Mouse (Mus musculus) lung, postnatal 0 days (tissue): ENCODE measurements around the gene Prdx1. TPM values are rescaled to one million over a fixed set of nuclear protein-coding genes. Genes with fewer than 3 reads are reported as not detected.

Experiments used
- ATAC-seq: fragments of 200-750 bp; cut with Nextera tagmentation; 2 replicates; pipeline ENCODE4 v1.8.0; 2017; ENCODE audit warnings: moderate library complexity
- DNase-seq: peaks from one replicate; pipeline ENCODE4 v3.0.0-alpha.2; 2016; ENCODE audit warnings: low spot score
- H3K27ac ChIP-seq: fragments of 300-500 bp; sonication (generic); 2 replicates; pipeline ENCODE4 v1.5.1; 2014; ENCODE audit warnings: antibody characterized with exemption, mild to moderate bottlenecking, low read length, mixed read lengths
- H3K27me3 ChIP-seq: fragments of 300-500 bp; sonication (generic); replicated peaks from 2 replicates; pipeline ENCODE4 v1.6.1; 2014; ENCODE audit warnings: low read length, mixed read lengths; ENCODE audit not compliant: insufficient read depth
- H3K36me3 ChIP-seq: fragments of 300-500 bp; sonication (generic); 2 replicates; pipeline ENCODE4 v1.6.1; 2014; ENCODE audit warnings: low read length, mixed read lengths; ENCODE audit not compliant: insufficient read depth
- H3K4me1 ChIP-seq: fragments of 300-500 bp; sonication (generic); 2 replicates; pipeline ENCODE4 v1.6.1; 2014; ENCODE audit warnings: antibody characterized with exemption, low read depth, low read length, mixed read lengths; ENCODE audit not compliant: insufficient read depth
- H3K4me2 ChIP-seq: fragments of 300-500 bp; sonication (generic); replicated peaks from 2 replicates; pipeline ENCODE4 v1.6.1; 2014; ENCODE audit warnings: low read depth, mild to moderate bottlenecking, low read length, moderate library complexity, mixed read lengths
- H3K4me3 ChIP-seq: fragments of 300-500 bp; sonication (generic); 2 replicates; pipeline ENCODE4 v1.5.1; 2014; ENCODE audit warnings: low read depth, low read length
- H3K9ac ChIP-seq: fragments of 300-500 bp; sonication (generic); replicated peaks from 2 replicates; pipeline ENCODE4 v1.6.1; 2014; ENCODE audit warnings: low read depth, mild to moderate bottlenecking
- H3K9me3 ChIP-seq: fragments of 300-500 bp; sonication (generic); 2 replicates; pipeline ENCODE4 v1.6.1; 2016; ENCODE audit warnings: low read length, mixed read lengths
- CTCF ChIP-seq: IDR thresholded peaks from 2 replicates; pipeline ENCODE4 v1.5.1; 2016; ENCODE audit warnings: antibody characterized with exemption, mild to moderate bottlenecking
- EP300 ChIP-seq: IDR thresholded peaks from 2 replicates; pipeline ENCODE4 v1.6.1; 2016; ENCODE audit warnings: antibody characterized with exemption, mild to moderate bottlenecking, control low read depth
- WGBS: fragments of 180-500 bp; shearing (Covaris S2); extraction: QIAGEN DNeasy Blood & Tissue Kit; methylation state at CpG from one replicate; pipeline ENCODE4 v1.1.7; 2014; 5-methylcytosine and 5-hydroxymethylcytosine counted together
- polyA plus RNA-seq: library from polyadenylated mRNA; unstranded; fragments of >200 nt; fragmentation: Nextera tagmentation; extraction: Ambion mirVana; gene quantifications from 2 replicates; pipeline ENCODE4 v1.2.1, GENCODE M21; 2015

Gene Prdx1
- polyA plus RNA-seq, 1 experiment from 2014 or later, result 1,091 TPM

DNA sequence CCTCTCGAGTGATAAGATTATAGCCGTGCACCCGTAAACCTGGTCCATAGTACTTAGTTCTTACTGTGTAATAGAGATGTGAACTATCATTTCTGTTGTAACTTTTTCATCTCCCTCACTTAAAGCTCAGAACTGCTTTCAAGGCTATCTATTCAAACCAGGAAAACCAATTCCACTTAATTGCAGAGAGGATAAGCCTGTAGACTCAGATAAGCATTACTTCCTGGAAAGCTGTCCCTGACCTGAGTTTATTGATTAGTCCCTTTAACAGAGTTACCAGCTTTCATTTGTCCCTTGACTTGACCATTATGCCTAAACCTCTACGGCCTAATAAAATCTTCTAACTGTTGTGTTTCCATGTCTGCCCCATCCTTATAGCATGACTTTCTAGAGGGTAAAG lies 1.4 kb upstream of the Prdx1 start:
- Histone ChIP-seq H3K36me3 (peaks cover 6% of the 10 kb centered on the region; the same call in 1 of the 2 replicates), H3K4me2 (no peak overlapping the region), H3K9me3 (no peaks in the 10 kb centered on the region), H3K4me3 (no peak overlapping the region), H3K27me3 (no peaks in the 10 kb centered on the region), H3K4me1 (peaks cover 10% of the 10 kb centered on the region; the same call in 1 of the 2 replicates), H3K9ac (no peak overlapping the region), H3K27ac (no peak overlapping the region)
- no peak for TF ChIP-seq EP300
- TF ChIP-seq CTCF, result no peak
- WGBS, result 80% methylated on average over 4 of the region's 4 CpGs
- DNase-seq (no peak), ATAC-seq (no peak)

DNA sequence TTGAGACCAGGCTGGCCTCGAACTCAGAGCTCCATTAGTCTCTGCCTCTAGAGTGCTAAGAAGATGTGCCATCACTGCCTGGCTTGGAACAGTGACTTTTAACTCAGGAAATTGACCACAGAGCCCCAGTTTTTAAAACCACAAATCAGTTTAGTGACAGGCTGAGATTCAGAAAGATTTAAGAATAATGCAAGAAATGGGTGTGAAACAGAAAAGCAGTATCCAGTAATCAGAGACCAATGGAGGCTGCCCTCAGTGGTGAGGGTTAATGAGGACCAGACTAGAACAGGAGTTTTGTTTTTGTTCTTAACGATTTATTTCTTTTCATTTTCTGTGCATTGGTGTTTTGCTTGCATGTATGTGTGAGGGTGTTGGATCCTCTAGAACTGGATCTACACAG lies 679 bp upstream of the Prdx1 start:
- H3K4me3 ChIP-seq, result no peak overlapping the region; the same call in 1 of the 2 replicates
- H3K27me3 ChIP-seq, result no peaks in the 10 kb centered on the region
- H3K4me1 ChIP-seq, result peaks cover 10% of the 10 kb centered on the region; the same call in 1 of the 2 replicates
- H3K9ac ChIP-seq, result peak overlapping the region; percentile 82; the same call in 1 of the 2 replicates
- H3K36me3 ChIP-seq, result peaks cover 6% of the 10 kb centered on the region; the same call in 1 of the 2 replicates
- 71% methylated on average over 2 of the region's 2 CpGs for WGBS
- H3K27ac ChIP-seq, result peak overlapping the region; percentile 97
- DNase-seq (no peak), ATAC-seq (no peak)
- H3K9me3 ChIP-seq, result no peaks in the 10 kb centered on the region
- no peak for TF ChIP-seq CTCF
- TF ChIP-seq EP300, result no peak
- H3K4me2 ChIP-seq, result peak overlapping the region; percentile 58

- TF ChIP-seq CTCF, result no peak
- Histone ChIP-seq H3K36me3 (peaks cover 11% of the 10 kb centered on the region; the same call in 1 of the 2 replicates), H3K9ac (no peak overlapping the region), H3K27ac (no peak overlapping the region), H3K4me1 (peaks cover 10% of the 10 kb centered on the region; the same call in 1 of the 2 replicates), H3K4me2 (peak overlapping the region; percentile 58), H3K4me3 (peak overlapping the region; percentile 71; the same call in 1 of the 2 replicates), H3K27me3 (no peaks in the 10 kb centered on the region), H3K9me3 (no peaks in the 10 kb centered on the region)
- ATAC-seq (no peak), DNase-seq (no peak)
- 16% methylated on average over 1 of the region's 1 CpGs for WGBS
Observed at GRCm38 (mm10) chr4:116687041-116687440, 1.7 kb downstream of the Prdx1 start.

- Histone ChIP-seq H3K9me3 (no peaks in the 10 kb centered on the region), H3K4me2 (no peak overlapping the region), H3K4me3 (no peak overlapping the region), H3K27ac (no peak overlapping the region), H3K4me1 (peaks cover 10% of the 10 kb centered on the region; the same call in 1 of the 2 replicates), H3K27me3 (no peaks in the 10 kb centered on the region), H3K9ac (no peak overlapping the region), H3K36me3 (peaks cover 13% of the 10 kb centered on the region; the same call in 1 of the 2 replicates)
- DNase-seq, result no peak
- TF ChIP-seq CTCF (no peak), EP300 (no peak)
- WGBS, result 79% methylated on average over 4 of the region's 4 CpGs
- ATAC-seq, result no peak
Observed at GRCm38 (mm10) chr4:116689309-116689876, 4.0 kb downstream of the Prdx1 start.

- no peaks in the 10 kb centered on the region for H3K4me1 ChIP-seq
- WGBS, result 88% methylated on average over 2 of the region's 2 CpGs
- no peak overlapping the region for H3K27ac ChIP-seq
- no peak overlapping the region for H3K4me2 ChIP-seq
- no peak overlapping the region for H3K9ac ChIP-seq
- no peaks in the 10 kb centered on the region for H3K9me3 ChIP-seq
- TF ChIP-seq EP300 (no peak), CTCF (no peak)
- ATAC-seq, result no peak
- H3K4me3 ChIP-seq, result no peak overlapping the region
- H3K27me3 ChIP-seq, result no peaks in the 10 kb centered on the region
- no peak for DNase-seq
- peaks cover 14% of the 10 kb centered on the region; the same call in 1 of the 2 replicates for H3K36me3 ChIP-seq
Observed at GRCm38 (mm10) chr4:116692146-116692545, 6.8 kb downstream of the Prdx1 start.

GRCm38 (mm10) chr4:116693785-116694184 lies 8.4 kb downstream of the Prdx1 start:
- Histone ChIP-seq H3K27ac (no peak overlapping the region), H3K9ac (no peak overlapping the region), H3K4me1 (no peaks in the 10 kb centered on the region), H3K9me3 (no peaks in the 10 kb centered on the region), H3K4me3 (no peak overlapping the region), H3K36me3 (peaks cover 15% of the 10 kb centered on the region; the same call in 1 of the 2 replicates), H3K27me3 (no peaks in the 10 kb centered on the region), H3K4me2 (no peak overlapping the region)
- 72% methylated on average over 2 of the region's 2 CpGs for WGBS
- TF ChIP-seq CTCF, result no peak
- TF ChIP-seq EP300, result no peak
- DNase-seq (no peak), ATAC-seq (no peak)
